Comparison of ENCODE assay signal across 30 mouse cellular contexts in the genomic region with DNA sequence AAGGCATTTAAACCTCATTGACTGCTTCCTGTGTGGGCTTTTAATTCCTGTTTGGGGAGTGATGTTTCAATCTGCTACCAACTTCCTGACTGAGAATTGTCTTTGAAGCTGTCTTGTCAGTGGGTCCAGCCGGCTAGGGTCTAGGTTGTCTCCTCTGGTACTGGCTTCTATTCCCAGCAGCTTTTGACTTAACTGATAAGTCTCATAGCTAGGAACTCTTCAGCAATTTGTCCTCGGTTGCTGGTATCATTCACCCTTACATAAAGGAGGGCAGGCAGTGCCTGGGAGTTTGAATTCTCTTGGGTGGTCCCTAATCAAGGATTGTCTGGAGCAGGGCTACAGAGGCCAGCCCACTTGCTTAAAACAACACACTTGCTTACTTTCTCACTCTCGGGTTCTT.
DNase-seq lines count a peak whose midpoint lies in the region; ATAC-seq lines count a peak whose summit lies in the region.
"Had no signal": no experiment of that assay in that cellular context is flagged by ENCODE, and none has a peak within 500 bp of the region (broad histone marks: within the 10 kb centered on the region; RNA-seq: fewer than 3 reads in every experiment).

No protein-coding gene starts in this region.

- H3K27me3 ChIP-seq in heart, embryonic 10.5 days (ENCODE audit: insufficient read depth, poor library complexity, severe bottlenecking), result no peaks in the 10 kb centered on the region
- no peaks in the 10 kb centered on the region for H3K27me3 ChIP-seq in lung, embryonic 15.5 days
- no peaks in the 10 kb centered on the region for H3K27me3 ChIP-seq in embryonic facial prominence, embryonic 11.5 days (ENCODE audit: control insufficient read depth, insufficient read depth, low read length)
- H3K27me3 ChIP-seq: embryonic facial prominence, embryonic 12.5 days; heart, embryonic 13.5 days; limb, embryonic 13.5 days; stomach, embryonic 15.5 days had no signal

- H3K9ac ChIP-seq in lung, embryonic 15.5 days, result no peak overlapping the region
- no peak overlapping the region for H3K9ac ChIP-seq in embryonic facial prominence, embryonic 11.5 days (replicated peaks; ENCODE audit: low read length)
- H3K9ac ChIP-seq: embryonic facial prominence, embryonic 12.5 days; heart, embryonic 13.5 days; limb, embryonic 13.5 days; midbrain, embryonic 13.5 days; neural tube, embryonic 13.5 days; stomach, embryonic 15.5 days had no signal

- peak overlapping the region; percentile 37 for H3K27ac ChIP-seq in heart, embryonic 10.5 days
- no peak overlapping the region for H3K27ac ChIP-seq in lung, embryonic 15.5 days
- no peak overlapping the region for H3K27ac ChIP-seq in embryonic facial prominence, embryonic 11.5 days (replicated peaks; ENCODE audit: low read depth, low read length)
- H3K27ac ChIP-seq: embryonic facial prominence, embryonic 12.5 days; gastrocnemius, adult 2 months; heart, embryonic 13.5 days; left cerebral cortex, adult 2 months; limb, embryonic 13.5 days; midbrain, embryonic 13.5 days; neural tube, embryonic 13.5 days; stomach, embryonic 15.5 days had no signal

- no peaks in the 10 kb centered on the region for H3K9me3 ChIP-seq in heart, embryonic 10.5 days
- H3K9me3 ChIP-seq in lung, embryonic 15.5 days, result no peaks in the 10 kb centered on the region
- H3K9me3 ChIP-seq in embryonic facial prominence, embryonic 11.5 days (replicated peaks; ENCODE audit: control insufficient read depth, low read length), result no peaks in the 10 kb centered on the region
- H3K9me3 ChIP-seq: embryonic facial prominence, embryonic 12.5 days; heart, embryonic 13.5 days; limb, embryonic 13.5 days; midbrain, embryonic 13.5 days; neural tube, embryonic 13.5 days; stomach, embryonic 15.5 days had no signal

- peak; percentile 25; the same call in 1 of the 2 replicates for ATAC-seq in lung, embryonic 15.5 days (ENCODE audit: borderline replicate concordance, extremely low read depth, low FRiP score, low TSS enrichment)
- no peak for ATAC-seq in embryonic facial prominence, embryonic 11.5 days (replicated peaks; ENCODE audit: insufficient number of reproducible peaks, low FRiP score, low TSS enrichment, low read depth)
- ATAC-seq: forebrain, embryonic 16.5 days; inflammation-experienced regulatory T-cells, adult 6 months; midbrain, embryonic 13.5 days; Patski had no signal

- no peak overlapping the region for H3K4me3 ChIP-seq in heart, embryonic 10.5 days
- no peak overlapping the region for H3K4me3 ChIP-seq in lung, embryonic 15.5 days
- H3K4me3 ChIP-seq in embryonic facial prominence, embryonic 11.5 days (ENCODE audit: low read depth, low read length), result no peak overlapping the region
- H3K4me3 ChIP-seq: embryonic facial prominence, embryonic 12.5 days; gastrocnemius, adult 2 months; heart, embryonic 13.5 days; left cerebral cortex, adult 2 months; limb, embryonic 13.5 days; midbrain, embryonic 13.5 days; neural tube, embryonic 13.5 days; stomach, embryonic 15.5 days had no signal

- 3% methylated on average over 3 of the region's 3 CpGs for WGBS in heart, embryonic 10.5 days
- WGBS in lung, embryonic 15.5 days, result 9% methylated on average over 3 of the region's 3 CpGs
- WGBS in embryonic facial prominence, embryonic 11.5 days, result 4% methylated on average over 3 of the region's 3 CpGs

- no peaks in the 10 kb centered on the region for H3K36me3 ChIP-seq in heart, embryonic 10.5 days
- no peaks in the 10 kb centered on the region for H3K36me3 ChIP-seq in lung, embryonic 15.5 days
- no peaks in the 10 kb centered on the region for H3K36me3 ChIP-seq in embryonic facial prominence, embryonic 11.5 days (replicated peaks; ENCODE audit: control insufficient read depth, insufficient read depth, low read depth, low read length)
- H3K36me3 ChIP-seq: embryonic facial prominence, embryonic 12.5 days; heart, embryonic 13.5 days; limb, embryonic 13.5 days; midbrain, embryonic 13.5 days; neural tube, embryonic 13.5 days; stomach, embryonic 15.5 days had no signal

- peaks cover 51% of the 10 kb centered on the region for H3K4me1 ChIP-seq in heart, embryonic 10.5 days
- 0 out of 2 replicates have a peak, but pooled peaks cover 7% of the 10 kb centered on the region for H3K4me1 ChIP-seq in lung, embryonic 15.5 days
- peaks cover 5% of the 10 kb centered on the region; the same call in 1 of the 2 replicates for H3K4me1 ChIP-seq in embryonic facial prominence, embryonic 11.5 days (ENCODE audit: control insufficient read depth, insufficient read depth, low read length)
- H3K4me1 ChIP-seq: stomach, embryonic 15.5 days had no signal

- DNase-seq in heart, embryonic 10.5 days (ENCODE audit: low spot score), result no peak
- no peak for DNase-seq in heart, adult 9 months (ENCODE audit: low spot score in 2 of 2)
- DNase-seq in lung, adult 18-20 months, result no peak
- DNase-seq in embryo, embryonic 10.5 days (ENCODE audit: low spot score), result peak; percentile 66
- DNase-seq in embryonic facial prominence, embryonic 11.5 days (ENCODE audit: low spot score), result peak; percentile 41
- no peak for DNase-seq in thymus, postnatal 4 days
- DNase-seq in layer of hippocampus, adult 9-10 months (ENCODE audit: low spot score), result no peak
- DNase-seq: adrenal gland, postnatal 10 days; cerebellum, adult 8-10 months; cerebellum, postnatal 36 days; gastrocnemius, adult 2 months; gastrocnemius, postnatal 36 days; heart, adult 18-20 months; heart, postnatal 10 days; kidney, adult 11 months; kidney, postnatal 14 days; right cerebral cortex, postnatal 14 days; thymus, postnatal 14 days had no signal

- no peak overlapping the region for H3K4me2 ChIP-seq in lung, embryonic 15.5 days
- H3K4me2 ChIP-seq in embryonic facial prominence, embryonic 11.5 days (ENCODE audit: low read depth, low read length), result no peak overlapping the region
- H3K4me2 ChIP-seq: embryonic facial prominence, embryonic 12.5 days; heart, embryonic 13.5 days; limb, embryonic 13.5 days; liver, embryonic 11.5 days; midbrain, embryonic 13.5 days; neural tube, embryonic 13.5 days; stomach, embryonic 15.5 days had no signal

Comparison
In these comparisons a context has a peak if more than half of its experiments do, and no peak if none do; other contexts are left out.
1. DNase-seq: peak in embryo, embryonic 10.5 days (single experiment) and embryonic facial prominence, embryonic 11.5 days (single experiment); none in heart, embryonic 10.5 days (single experiment), heart, adult 9 months (0 of 2), lung, adult 18-20 months (0 of 2), thymus, postnatal 4 days (single experiment) and layer of hippocampus, adult 9-10 months (single experiment).